Mouse (Mus musculus) neural tube, embryonic 10.5 days (tissue): ENCODE measurements around the gene Ift22.

Source experiments
- DNase-seq: peaks from one replicate; pipeline ENCODE4 v3.0.0-alpha.2; 2017; ENCODE audit warnings: low spot score; ENCODE audit errors: extremely low spot score

Gene Ift22

GRCm38 (mm10) chr5:136907991-136908857, at the start of gene Ift22:
TSS of gene Ift22 (plus strand) at chr5:136908150.
- DNase-seq, result peak; percentile 95

- peak; percentile 63 for DNase-seq
Measured at GRCm38 (mm10) chr5:136861191-136861940, 46.6 kb upstream of the Ift22 start.

GRCm38 (mm10) chr5:136862806-136863205, 45.1 kb upstream of the Ift22 start:
- DNase-seq, result no peak

- DNase-seq, result peak; percentile 24
Measured at GRCm38 (mm10) chr5:136863276-136863675, 44.7 kb upstream of the Ift22 start.

GRCm38 (mm10) chr5:136863961-136864674, 43.8 kb upstream of the Ift22 start:
- DNase-seq, result peak; percentile 82

GRCm38 (mm10) chr5:136867706-136868105, 40.2 kb upstream of the Ift22 start:
- DNase-seq, result no peak

GRCm38 (mm10) chr5:136869451-136870114, 38.4 kb upstream of the Ift22 start:
- peak; percentile 51 for DNase-seq

GRCm38 (mm10) chr5:136872417-136872816, 35.5 kb upstream of the Ift22 start:
- no peak for DNase-seq

- DNase-seq, result no peak
Measured at GRCm38 (mm10) chr5:136874271-136874670, 33.7 kb upstream of the Ift22 start.

- DNase-seq, result no peak
Measured at GRCm38 (mm10) chr5:136880101-136880500, 27.8 kb upstream of the Ift22 start.

- DNase-seq, result peak; percentile 93
Measured at GRCm38 (mm10) chr5:136881380-136882009, 26.5 kb upstream of the Ift22 start.

- DNase-seq, result no peak
Measured at GRCm38 (mm10) chr5:136882055-136882787, 25.7 kb upstream of the Ift22 start.

- peak; percentile 76 for DNase-seq
Measured at GRCm38 (mm10) chr5:136882788-136883439, 25.0 kb upstream of the Ift22 start, which contains the start of gene Col26a1. TSS of gene Col26a1 (minus strand) at chr5:136883209.

- peak; percentile 52 for DNase-seq
Measured at GRCm38 (mm10) chr5:136886957-136887356, 21.0 kb upstream of the Ift22 start.

- DNase-seq, result peak; percentile 54
Measured at GRCm38 (mm10) chr5:136888539-136889355, 19.2 kb upstream of the Ift22 start.

GRCm38 (mm10) chr5:136894840-136895528, 13.0 kb upstream of the Ift22 start:
- DNase-seq, result no peak

GRCm38 (mm10) chr5:136895529-136895963, 12.4 kb upstream of the Ift22 start:
- DNase-seq, result no peak

- DNase-seq, result no peak
Measured at GRCm38 (mm10) chr5:136904621-136905020, 3.3 kb upstream of the Ift22 start.
